Mouse (Mus musculus) cerebellum, adult (tissue): ENCODE results near the gene Pax2.

Experiments
- ATAC-seq: cut with Nextera tagmentation; 2 replicates; pipeline ENCODE4 v1.9.2; 2017; ENCODE audit warnings: mild to moderate bottlenecking, moderate library complexity, mixed read lengths; ENCODE audit not compliant: insufficient number of reproducible peaks, low FRiP score, low TSS enrichment

Pax2 gene

DNA sequence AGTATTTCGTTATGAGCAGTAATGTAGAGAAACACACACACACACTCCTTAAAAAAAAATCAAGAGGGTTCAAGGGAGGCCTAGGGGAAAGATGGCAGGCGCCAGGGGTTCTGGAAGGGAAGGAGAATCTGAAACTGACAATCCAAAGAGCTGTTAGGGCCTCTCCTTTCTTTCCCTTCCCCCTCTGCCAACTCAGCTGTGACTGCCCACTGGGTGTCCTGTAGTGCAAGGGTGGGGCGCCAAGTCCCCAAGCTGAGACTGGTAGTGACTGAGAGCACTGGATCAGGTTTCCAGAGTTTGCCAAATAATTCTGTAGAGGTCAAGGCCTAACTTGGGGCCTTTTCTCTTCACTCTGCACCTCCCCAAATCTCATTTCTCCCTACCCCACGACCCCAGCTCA, 8.4 kb upstream of the Pax2 start:
- no peak for ATAC-seq

DNA sequence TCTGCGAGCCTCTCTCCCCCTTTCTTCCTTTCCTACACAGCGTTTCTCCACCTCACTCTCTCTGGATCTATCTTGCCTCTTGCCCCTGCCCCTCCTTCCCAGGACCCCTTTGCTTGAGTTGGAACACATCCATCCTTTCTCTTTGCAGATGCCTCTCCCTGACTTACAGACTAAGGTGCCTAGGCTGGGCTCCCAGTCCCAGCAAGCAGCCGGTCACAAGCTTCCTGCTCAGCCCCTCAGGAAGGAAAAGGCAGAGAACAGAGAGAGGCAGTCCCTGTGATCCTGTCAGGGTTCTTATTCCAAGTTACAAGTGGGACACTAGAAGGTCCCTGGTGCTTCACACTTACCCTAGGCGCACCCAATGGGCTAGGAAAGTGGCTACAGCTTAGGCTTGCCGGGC, 7.6 kb upstream of the Pax2 start:
- ATAC-seq = no peak

GRCm38 (mm10) chr19:44749061-44749990, 6.5 kb upstream of the Pax2 start:
- no peak for ATAC-seq

GRCm38 (mm10) chr19:44750051-44751041, 5.5 kb upstream of the Pax2 start:
- 0 out of 2 replicates have a peak, but pooled peaks have one; percentile 6 for ATAC-seq

GRCm38 (mm10) chr19:44751042-44751441, 4.8 kb upstream of the Pax2 start:
- ATAC-seq = no peak

GRCm38 (mm10) chr19:44751551-44751950, 4.3 kb upstream of the Pax2 start:
- no peak for ATAC-seq

DNA sequence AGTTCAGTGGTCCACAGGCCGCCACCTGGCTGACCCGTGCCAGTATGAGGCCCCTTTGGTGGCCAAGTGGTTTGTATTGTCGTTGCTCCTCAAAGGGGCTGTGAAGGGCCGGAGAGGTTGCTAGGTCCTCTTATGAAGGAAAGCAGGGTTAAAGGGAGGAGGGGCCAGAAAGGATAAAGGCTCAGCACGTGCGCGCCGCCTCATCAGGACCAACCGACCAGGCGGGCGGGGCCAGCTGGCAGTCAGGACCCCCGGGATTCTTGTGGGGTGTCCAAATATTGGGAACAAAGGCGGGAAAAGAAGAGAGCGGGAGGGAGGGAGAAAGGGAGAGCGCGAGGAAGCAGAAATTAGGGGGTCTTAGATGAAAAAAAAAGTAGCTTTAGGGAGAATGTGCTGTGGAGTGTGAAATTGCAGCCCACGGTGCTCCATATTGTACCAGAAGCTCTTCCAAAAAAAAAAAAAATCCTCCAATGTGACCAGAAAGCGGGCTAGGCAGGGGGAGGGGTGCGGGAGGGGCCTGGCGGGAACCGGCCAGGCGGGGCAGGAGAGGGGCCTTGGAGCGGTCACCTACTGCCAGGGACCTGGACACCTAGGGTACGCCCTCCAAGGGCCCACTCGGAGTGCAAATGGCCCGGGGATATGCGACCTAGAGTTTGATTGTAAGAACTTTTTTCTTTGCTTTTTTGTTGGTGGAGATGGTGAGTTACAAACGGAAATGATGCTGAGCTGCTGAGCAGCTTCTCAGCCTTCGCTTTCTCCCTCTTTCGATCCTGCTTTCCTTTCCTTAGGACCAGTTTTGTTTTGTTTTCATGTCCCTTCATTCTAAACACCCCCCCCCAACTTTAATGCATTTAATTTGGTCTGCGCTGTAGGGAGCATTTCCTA, 3.5 kb upstream of the Pax2 start:
- no peak for ATAC-seq

GRCm38 (mm10) chr19:44753361-44753760, 2.5 kb upstream of the Pax2 start:
- no peak for ATAC-seq

DNA sequence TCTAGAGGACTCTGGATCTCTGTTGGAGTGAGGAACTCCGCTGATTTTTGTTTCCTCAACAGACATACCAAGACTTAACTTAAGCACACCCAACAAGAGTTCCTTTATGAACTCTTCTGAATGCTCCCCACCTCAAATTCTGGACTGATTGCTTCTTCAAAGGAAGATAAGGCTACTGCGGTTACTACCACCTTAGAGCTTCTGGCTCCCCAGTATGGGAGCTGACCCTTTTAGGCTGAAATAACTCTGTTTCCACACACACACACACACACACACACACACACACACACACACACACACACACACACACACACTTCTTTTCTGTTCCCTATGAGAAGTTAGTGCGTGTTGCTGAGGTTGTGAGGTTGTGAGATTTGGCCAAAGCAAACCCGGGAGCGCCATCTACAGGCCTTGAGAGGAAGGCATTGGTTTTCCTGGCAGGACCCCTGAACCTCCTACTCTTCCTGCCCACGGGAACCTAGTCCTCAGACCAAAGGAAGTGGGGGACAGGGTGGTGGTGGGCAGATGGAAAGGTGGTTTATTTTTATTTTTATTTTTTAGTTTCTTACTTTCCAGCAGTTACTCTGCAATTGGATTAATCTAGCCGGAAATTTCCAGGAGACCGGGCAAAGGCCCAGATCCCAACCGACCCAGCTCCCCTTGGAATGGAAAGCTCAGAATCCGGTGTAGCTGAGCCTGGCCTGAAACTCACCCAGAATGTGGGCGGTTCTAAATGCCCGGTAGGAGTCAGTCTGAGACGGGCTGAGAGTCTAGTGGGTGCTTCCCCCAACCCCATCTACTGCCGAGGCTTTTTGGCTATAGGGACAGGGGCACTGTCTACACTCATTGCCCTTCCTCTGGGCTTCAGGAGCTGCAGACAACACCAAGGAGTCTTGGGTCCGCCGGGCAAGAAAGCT, 1.1 kb upstream of the Pax2 start:
- no peak for ATAC-seq

DNA sequence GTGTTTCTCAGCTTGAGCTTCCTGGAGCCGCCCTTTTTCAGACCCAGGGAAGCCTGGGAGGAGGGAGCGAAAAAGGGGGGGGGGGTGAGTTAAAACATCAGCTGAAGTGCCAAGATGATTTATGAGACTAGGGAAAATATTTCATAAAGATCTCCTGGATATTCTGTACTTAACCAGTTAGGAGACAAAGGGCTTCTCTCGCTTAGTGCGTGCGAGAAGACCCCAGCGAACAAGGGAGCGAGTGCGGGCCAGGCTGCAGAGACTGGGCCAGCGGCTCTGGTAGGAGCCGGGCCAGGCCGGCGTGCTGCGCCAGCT, 510 bp upstream of the Pax2 start:
- no peak for ATAC-seq

DNA sequence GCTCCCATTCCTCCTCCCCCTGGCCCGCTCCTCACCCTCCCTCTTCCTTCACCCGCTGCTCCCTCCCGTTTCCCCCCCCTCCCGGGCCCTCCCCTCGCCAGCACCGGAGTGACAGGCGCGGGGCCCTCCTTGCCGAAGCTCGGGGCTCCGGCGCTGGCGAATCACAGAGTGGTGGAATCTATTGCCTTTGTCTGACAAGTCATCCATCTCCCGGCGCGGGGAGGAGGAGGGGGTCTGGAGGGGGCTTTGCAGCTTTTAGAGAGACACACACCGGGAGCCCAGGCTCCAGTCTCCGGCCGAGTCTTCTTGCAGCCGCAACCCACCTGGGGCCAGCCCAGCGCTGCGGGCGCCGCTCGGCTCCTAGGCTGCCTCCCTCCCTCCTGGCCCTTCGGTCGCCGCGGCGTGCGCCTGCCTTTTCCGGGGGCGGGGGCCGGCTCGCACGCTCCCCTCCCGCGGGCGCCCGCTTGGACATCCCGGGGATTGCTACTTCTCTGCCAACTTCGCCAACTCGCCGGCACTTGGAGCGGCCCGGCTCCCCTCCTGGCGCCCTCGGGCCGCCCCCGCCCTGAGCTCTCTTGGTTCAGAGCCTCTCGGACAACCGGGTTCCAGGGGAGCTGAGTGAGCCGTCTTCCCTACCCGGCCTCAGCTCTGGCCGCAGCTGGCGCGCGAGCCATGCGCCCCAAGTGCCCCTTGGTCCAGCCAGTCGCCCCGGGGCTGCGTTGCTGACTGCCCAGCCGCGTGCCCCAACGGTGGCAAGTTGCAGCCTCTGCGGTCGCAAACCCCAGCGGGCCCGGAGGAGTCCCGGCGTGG, 781 bp downstream of the Pax2 start:
- 0 out of 2 replicates have a peak, but pooled peaks have one; percentile 41 for ATAC-seq

- no peak for ATAC-seq
Observed at GRCm38 (mm10) chr19:44757231-44757871, 1.5 kb downstream of the Pax2 start.

DNA sequence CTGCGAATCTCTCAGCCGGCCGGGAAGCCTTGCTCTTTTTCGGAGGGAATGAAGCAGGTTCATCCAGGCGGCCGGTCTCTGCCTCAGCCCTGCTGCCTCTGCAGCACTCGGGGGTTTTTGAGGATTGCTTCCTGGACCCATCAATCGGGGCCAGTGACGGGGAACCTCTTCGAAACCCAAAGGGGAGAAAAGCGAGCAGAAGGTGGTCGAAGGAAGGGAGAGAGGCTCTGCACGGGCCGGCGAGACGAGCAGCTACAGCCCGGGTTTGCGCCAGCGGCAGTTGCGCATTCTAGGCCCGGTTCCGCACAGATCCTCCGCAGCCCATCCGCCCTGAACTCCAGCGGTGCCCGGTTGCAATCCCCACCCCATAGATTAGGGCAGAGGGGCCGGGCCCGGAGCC, 3.0 kb downstream of the Pax2 start:
- no peak for ATAC-seq

- no peak for ATAC-seq
Observed at GRCm38 (mm10) chr19:44759531-44760118, 3.8 kb downstream of the Pax2 start.

- ATAC-seq = no peak
Observed at GRCm38 (mm10) chr19:44760259-44761131, 4.7 kb downstream of the Pax2 start.

DNA sequence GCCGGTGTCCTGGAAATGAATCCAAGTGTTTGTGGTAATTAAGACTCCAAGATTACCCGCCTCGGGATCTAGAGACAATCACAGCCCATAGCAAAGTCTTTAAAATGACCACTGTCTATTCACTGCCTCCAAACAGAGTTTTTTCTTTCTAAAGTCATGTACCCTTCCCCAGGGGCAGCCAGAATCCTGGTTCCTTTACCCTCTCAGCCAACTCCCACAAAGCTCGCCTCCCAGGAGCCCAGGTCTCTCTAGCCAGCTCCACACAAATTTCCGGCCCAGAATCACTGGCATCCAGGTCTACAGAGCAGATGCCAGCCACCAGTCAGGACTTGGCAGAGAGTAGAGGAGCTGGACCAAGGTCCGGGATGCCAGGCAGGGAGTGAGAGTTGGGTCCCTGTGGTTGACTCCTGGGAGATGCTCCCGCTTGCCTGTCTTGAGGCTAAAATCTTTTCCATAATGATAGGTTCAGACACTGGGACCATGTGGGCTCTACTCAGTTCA, 6.3 kb downstream of the Pax2 start:
- ATAC-seq = no peak
